Mouse (Mus musculus) retina, postnatal 1 day (tissue): ENCODE data around the gene Atg4d.
"Not testable (repeated sequence)": the region's sequence is repeated elsewhere in the genome, so short reads cannot be mapped to it uniquely, and the experiment has no call there.

Experiments used
- DNase-seq: peaks from one replicate; pipeline ENCODE4 v3.0.0-alpha.2; 2012

Atg4d gene

GRCm38 (mm10) chr9:21243826-21244427, 21.2 kb upstream of the Atg4d start:
- no peak for DNase-seq

- DNase-seq: peak; percentile 66
Observed at GRCm38 (mm10) chr9:21244428-21245112, 20.5 kb upstream of the Atg4d start.

GRCm38 (mm10) chr9:21245113-21245487, 20.0 kb upstream of the Atg4d start:
- no peak for DNase-seq

- no peak for DNase-seq
Observed at GRCm38 (mm10) chr9:21246342-21246741, 18.8 kb upstream of the Atg4d start.

- peak; percentile 59 for DNase-seq
Observed at GRCm38 (mm10) chr9:21248326-21248725, 16.8 kb upstream of the Atg4d start, which contains the start of gene S1pr5. Gene S1pr5, minus strand, starts transcription at chr9:21248443.

- DNase-seq: no peak
Observed at GRCm38 (mm10) chr9:21249629-21250508, 15.2 kb upstream of the Atg4d start.

- no peak for DNase-seq
Observed at GRCm38 (mm10) chr9:21250509-21250908, 14.6 kb upstream of the Atg4d start.

- peak; percentile 75 for DNase-seq
Observed at GRCm38 (mm10) chr9:21251116-21251735, 13.9 kb upstream of the Atg4d start.

GRCm38 (mm10) chr9:21254690-21255089, 10.4 kb upstream of the Atg4d start:
- DNase-seq: no peak

- DNase-seq: not testable (repeated sequence)
Observed at GRCm38 (mm10) chr9:21256349-21256748, 8.7 kb upstream of the Atg4d start.

GRCm38 (mm10) chr9:21260491-21261040, 4.5 kb upstream of the Atg4d start:
- no peak for DNase-seq

- DNase-seq: no peak
Observed at GRCm38 (mm10) chr9:21261831-21262230, 3.3 kb upstream of the Atg4d start.

- no peak for DNase-seq
Observed at GRCm38 (mm10) chr9:21264272-21264999, 657 bp upstream of the Atg4d start.

GRCm38 (mm10) chr9:21265611-21266010, 518 bp downstream of the Atg4d start:
- no peak for DNase-seq

GRCm38 (mm10) chr9:21266889-21267288, 1.8 kb downstream of the Atg4d start:
- DNase-seq: no peak

GRCm38 (mm10) chr9:21268305-21268704, 3.2 kb downstream of the Atg4d start:
- DNase-seq: no peak

- not testable (repeated sequence) for DNase-seq
Observed at GRCm38 (mm10) chr9:21269590-21269989, 4.5 kb downstream of the Atg4d start.

GRCm38 (mm10) chr9:21272391-21272790, 7.3 kb downstream of the Atg4d start:
- DNase-seq: no peak

- DNase-seq: no peak
Observed at GRCm38 (mm10) chr9:21273094-21273493, 8.0 kb downstream of the Atg4d start.

GRCm38 (mm10) chr9:21273520-21274228, 8.6 kb downstream of the Atg4d start:
- DNase-seq: no peak

- no peak for DNase-seq
Observed at GRCm38 (mm10) chr9:21274336-21274735, 9.2 kb downstream of the Atg4d start.
